ENCODE assay signal across 26 mouse cellular contexts in genomic region chr9:73392036-73392435, GRCm38 (mm10).
DNase-seq lines count a peak whose midpoint lies in the region; ATAC-seq and TF ChIP-seq lines count a peak whose summit lies in the region.
"Had no signal": no experiment of that assay in that cellular context is flagged by ENCODE, and none has a peak within 500 bp of the region (broad histone marks: within the 10 kb centered on the region; RNA-seq: fewer than 3 reads in every experiment).

No protein-coding gene starts in this region.

- H3K4me3 ChIP-seq in forebrain, postnatal 0 days (ENCODE audit: low read depth, low read length) = no peak overlapping the region
- no peak overlapping the region for H3K4me3 ChIP-seq in forebrain, embryonic 15.5 days
- no peak overlapping the region for H3K4me3 ChIP-seq in heart, embryonic 10.5 days
- H3K4me3 ChIP-seq: embryonic facial prominence, embryonic 13.5 days; embryonic facial prominence, embryonic 15.5 days; erythroblast, embryonic 14.5 days; forebrain, embryonic 10.5 days; forebrain, embryonic 12.5 days had no signal

- no peaks in the 10 kb centered on the region for H3K4me1 ChIP-seq in forebrain, postnatal 0 days (ENCODE audit: insufficient read depth)
- no peaks in the 10 kb centered on the region for H3K4me1 ChIP-seq in forebrain, embryonic 15.5 days
- H3K4me1 ChIP-seq in heart, embryonic 10.5 days = no peaks in the 10 kb centered on the region
- H3K4me1 ChIP-seq: embryonic facial prominence, embryonic 13.5 days; embryonic facial prominence, embryonic 15.5 days; forebrain, embryonic 10.5 days; forebrain, embryonic 12.5 days had no signal

- H3K9ac ChIP-seq in forebrain, postnatal 0 days = no peak overlapping the region
- H3K9ac ChIP-seq in forebrain, embryonic 15.5 days (replicated peaks) = no peak overlapping the region
- H3K9ac ChIP-seq: embryonic facial prominence, embryonic 13.5 days; embryonic facial prominence, embryonic 15.5 days; forebrain, embryonic 12.5 days had no signal

- intact Hi-C loops in heart, postnatal 14 days (cut with DNase I) = no loop called here

- no peaks in the 10 kb centered on the region for H3K27me3 ChIP-seq in forebrain, postnatal 0 days (ENCODE audit: insufficient read depth, low read length)
- no peaks in the 10 kb centered on the region for H3K27me3 ChIP-seq in forebrain, embryonic 15.5 days
- H3K27me3 ChIP-seq in heart, embryonic 10.5 days (ENCODE audit: insufficient read depth, poor library complexity, severe bottlenecking) = no peaks in the 10 kb centered on the region
- H3K27me3 ChIP-seq: CH12.LX; embryonic facial prominence, embryonic 13.5 days; embryonic facial prominence, embryonic 15.5 days; forebrain, embryonic 12.5 days; Patski had no signal

- H3K4me2 ChIP-seq in forebrain, postnatal 0 days (ENCODE audit: low read depth) = no peak overlapping the region
- no peak overlapping the region for H3K4me2 ChIP-seq in forebrain, embryonic 15.5 days (replicated peaks)
- H3K4me2 ChIP-seq: embryonic facial prominence, embryonic 13.5 days; embryonic facial prominence, embryonic 15.5 days; forebrain, embryonic 12.5 days had no signal

- no peaks in the 10 kb centered on the region for H3K36me3 ChIP-seq in forebrain, postnatal 0 days (ENCODE audit: insufficient read depth)
- no peaks in the 10 kb centered on the region for H3K36me3 ChIP-seq in forebrain, embryonic 15.5 days
- H3K36me3 ChIP-seq in heart, embryonic 10.5 days = no peaks in the 10 kb centered on the region
- H3K36me3 ChIP-seq: embryonic facial prominence, embryonic 13.5 days; embryonic facial prominence, embryonic 15.5 days; forebrain, embryonic 10.5 days; forebrain, embryonic 12.5 days; G1E had no signal

- WGBS in forebrain, postnatal 0 days = 72% methylated on average over 7 of the region's 7 CpGs
- WGBS in forebrain, embryonic 15.5 days = 85% methylated on average over 7 of the region's 7 CpGs
- 77% methylated on average over 7 of the region's 7 CpGs for WGBS in heart, embryonic 10.5 days

- no peak for ATAC-seq in cerebellum, adult (ENCODE audit: insufficient number of reproducible peaks, low FRiP score, low TSS enrichment)
- 0 out of 2 replicates have a peak, but pooled peaks have one; percentile 34 for ATAC-seq in forebrain, postnatal 0 days
- no peak for ATAC-seq in forebrain, embryonic 15.5 days (replicated peaks)
- ATAC-seq: activated CD4-positive, CD25-positive, alpha-beta regulatory T cell, adult 4 months; CD4-positive, CD25-positive, alpha-beta regulatory T cell, adult 4 months; forebrain, embryonic 14.5 days; Patski had no signal

- no peaks in the 10 kb centered on the region for H3K9me3 ChIP-seq in forebrain, postnatal 0 days (ENCODE audit: low read length)
- no peaks in the 10 kb centered on the region for H3K9me3 ChIP-seq in forebrain, embryonic 15.5 days
- H3K9me3 ChIP-seq in heart, embryonic 10.5 days = no peaks in the 10 kb centered on the region
- H3K9me3 ChIP-seq: embryonic facial prominence, embryonic 13.5 days; embryonic facial prominence, embryonic 15.5 days; forebrain, embryonic 10.5 days; forebrain, embryonic 12.5 days had no signal

- peak; percentile 18 to 26 for DNase-seq in cerebellum, postnatal 10 days
- DNase-seq in forebrain, postnatal 0 days = peak; percentile 5
- peak; percentile 61 for DNase-seq in heart, embryonic 10.5 days (ENCODE audit: low spot score)
- no peak for DNase-seq in heart, postnatal 14 days
- DNase-seq: adrenal gland, adult 8-10 months; adrenal gland, postnatal 14 days; adrenal gland, postnatal 36 days; B cell, adult 2 months; cerebellum, adult 11-12 months; cerebellum, adult 8-10 months; cerebellum, adult 9-11 months; cerebellum, postnatal 36 days; embryo, embryonic 11 days had no signal

- TF ChIP-seq CTCF in forebrain, postnatal 0 days (IDR thresholded peaks at IDR 0.05; ENCODE audit: low read depth) = no peak

- no peak overlapping the region for H3K27ac ChIP-seq in forebrain, postnatal 0 days (ENCODE audit: low read depth, low read length)
- H3K27ac ChIP-seq in forebrain, embryonic 15.5 days (replicated peaks) = no peak overlapping the region
- H3K27ac ChIP-seq in heart, embryonic 10.5 days = no peak overlapping the region
- H3K27ac ChIP-seq: embryonic facial prominence, embryonic 13.5 days; embryonic facial prominence, embryonic 15.5 days; forebrain, embryonic 10.5 days; forebrain, embryonic 12.5 days had no signal

Comparison
In these comparisons a context has a peak if more than half of its experiments do, and no peak if none do; other contexts are left out.
1. DNase-seq: peak in cerebellum, postnatal 10 days (2 of 2), forebrain, postnatal 0 days (single experiment) and heart, embryonic 10.5 days (single experiment); none in heart, postnatal 14 days (0 of 2).